ENCODE assay signal across 9 mouse cellular contexts in the genomic region with DNA sequence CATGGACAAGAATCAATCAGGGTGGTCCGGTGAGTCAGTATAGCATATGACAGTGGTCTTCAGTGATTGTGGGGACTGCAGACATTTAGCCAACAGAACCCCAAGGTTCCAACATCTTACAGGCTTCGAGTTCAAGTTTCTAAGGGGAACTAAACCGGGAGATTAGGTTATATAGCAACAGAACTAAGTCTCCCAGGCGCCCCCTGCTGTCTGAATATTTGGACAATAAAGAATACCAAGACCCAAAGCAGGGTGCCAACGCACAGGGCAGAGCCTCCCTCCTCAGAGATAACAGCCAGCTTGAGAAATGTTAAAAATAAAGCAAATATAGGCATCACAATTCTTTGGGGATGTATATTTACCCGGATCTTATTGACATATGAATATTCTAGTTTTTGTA. TPM values are rescaled to one million over a fixed set of nuclear protein-coding genes. Genes with fewer than 3 reads are reported as not detected.
DNase-seq lines count a peak whose midpoint lies in the region; ATAC-seq lines count a peak whose summit lies in the region.
"Had no signal": no experiment of that assay in that cellular context is flagged by ENCODE, and none has a peak within 500 bp of the region (broad histone marks: within the 10 kb centered on the region; RNA-seq: fewer than 3 reads in every experiment).

No protein-coding gene starts in this region.

- 41% methylated on average over 6 of the region's 6 CpGs for WGBS in liver, embryonic 11.5 days
- 48% methylated on average over 6 of the region's 6 CpGs for WGBS in limb, embryonic 10.5 days

- no peaks in the 10 kb centered on the region; the same call in 1 of the 2 replicates for H3K4me1 ChIP-seq in liver, embryonic 11.5 days (replicated peaks; ENCODE audit: control insufficient read depth, insufficient read depth, low read length)
- H3K4me1 ChIP-seq in limb, embryonic 10.5 days: peaks cover 13% of the 10 kb centered on the region
- H3K4me1 ChIP-seq: neural tube, embryonic 12.5 days had no signal

- no peak overlapping the region for H3K9ac ChIP-seq in liver, embryonic 11.5 days (ENCODE audit: low read depth, low read length)
- H3K9ac ChIP-seq: neural tube, embryonic 12.5 days had no signal

- H3K4me3 ChIP-seq in liver, embryonic 11.5 days (ENCODE audit: low read depth, low read length): no peak overlapping the region
- no peak overlapping the region for H3K4me3 ChIP-seq in limb, embryonic 10.5 days
- H3K4me3 ChIP-seq: neural tube, embryonic 12.5 days had no signal

- no peaks in the 10 kb centered on the region for H3K27me3 ChIP-seq in liver, embryonic 11.5 days (replicated peaks; ENCODE audit: control insufficient read depth, insufficient read depth, low read length)
- H3K27me3 ChIP-seq in limb, embryonic 10.5 days (ENCODE audit: low read depth, poor library complexity, severe bottlenecking): no peaks in the 10 kb centered on the region
- H3K27me3 ChIP-seq: neural tube, embryonic 12.5 days had no signal

- H3K36me3 ChIP-seq in liver, embryonic 11.5 days (ENCODE audit: control insufficient read depth, insufficient read depth, low read length): no peaks in the 10 kb centered on the region
- H3K36me3 ChIP-seq in limb, embryonic 10.5 days: no peaks in the 10 kb centered on the region
- H3K36me3 ChIP-seq: neural tube, embryonic 12.5 days had no signal

- H3K9me3 ChIP-seq in liver, embryonic 11.5 days (ENCODE audit: control insufficient read depth, low read length): no peaks in the 10 kb centered on the region
- no peaks in the 10 kb centered on the region for H3K9me3 ChIP-seq in limb, embryonic 10.5 days (replicated peaks)
- H3K9me3 ChIP-seq: neural tube, embryonic 12.5 days had no signal

- no peak for ATAC-seq in liver, embryonic 11.5 days (replicated peaks; ENCODE audit: low FRiP score)

- DNase-seq in liver: peak; percentile 53
- no peak for DNase-seq in liver, embryonic 11.5 days (ENCODE audit: low spot score)
- peak; percentile 72 for DNase-seq in adrenal gland, adult 2 months
- DNase-seq in embryo, embryonic 11 days: peak; percentile 80
- DNase-seq in kidney, adult 8-10 months: peak; percentile 47 to 79
- peak; percentile 60 for DNase-seq in limb, embryonic 10.5 days (ENCODE audit: low spot score)
- peak; percentile 6 for DNase-seq in retina, adult 2 months (ENCODE audit: low read depth, low spot score)
- peak; percentile 71 for DNase-seq in thymus, postnatal 25 days

- H3K27ac ChIP-seq in liver, embryonic 11.5 days (ENCODE audit: low read depth, low read length): no peak overlapping the region
- H3K27ac ChIP-seq in limb, embryonic 10.5 days: no peak overlapping the region
- H3K27ac ChIP-seq: neural tube, embryonic 12.5 days had no signal

- no peak overlapping the region for H3K4me2 ChIP-seq in liver, embryonic 11.5 days
- H3K4me2 ChIP-seq: neural tube, embryonic 12.5 days had no signal

RNA-seq across cellular contexts. Expression of a gene that starts 24.0 kb away (rescaled TPM):
- 0.91 and 0.97 TPM in 2 replicates for polyA plus RNA-seq in liver, embryonic 11.5 days (2014; fragmentation: Nextera tagmentation; extraction: Ambion mirVana)
- total RNA-seq in adrenal gland, adult 2 months (2021): 1 to 10 TPM in 1 of 2 experiments, under 1 TPM in 1; 0.92 to 1.8 TPM
- 1.2 and 1.4 TPM in 2 replicates for polyA plus RNA-seq in adrenal gland, adult 2 months (2012; rRNA removed)
- 0.08 TPM in 1 of 2 replicates, not detected in the other for polyA plus RNA-seq in limb, embryonic 10.5 days (2016; fragmentation: Nextera tagmentation; extraction: Ambion mirVana)

RNA-seq across cellular contexts. Expression of a gene that starts 53.1 kb away (rescaled TPM):
- 98.1 and 100 TPM in 2 replicates for polyA plus RNA-seq in liver, embryonic 11.5 days (2014; fragmentation: Nextera tagmentation; extraction: Ambion mirVana)
- total RNA-seq in adrenal gland, adult 2 months (2021): 100 to 1,000 TPM; 390 to 447 TPM
- polyA plus RNA-seq in adrenal gland, adult 2 months (2012; rRNA removed): 28.6 and 38.8 TPM in 2 replicates
- 118 and 131 TPM in 2 replicates for polyA plus RNA-seq in limb, embryonic 10.5 days (2016; fragmentation: Nextera tagmentation; extraction: Ambion mirVana)
